In genomic region chr4:119907106-119907505, GRCm38 (mm10) we compare ENCODE assay signal across 19 mouse cellular contexts.
"Had no signal": no experiment of that assay in that cellular context is flagged by ENCODE, and none has a peak within 500 bp of the region (broad histone marks: within the 10 kb centered on the region; RNA-seq: fewer than 3 reads in every experiment).

No protein-coding gene starts in this region.

- H3K4me1 ChIP-seq: limb, embryonic 12.5 days; limb, embryonic 15.5 days had no signal

- H3K27me3 ChIP-seq: limb, embryonic 12.5 days; limb, embryonic 15.5 days; lung, embryonic 15.5 days; midbrain, embryonic 13.5 days; neural tube, embryonic 13.5 days had no signal

- H3K9ac ChIP-seq: limb, embryonic 12.5 days; limb, embryonic 15.5 days; liver, embryonic 14.5 days; lung, embryonic 15.5 days; midbrain, embryonic 13.5 days; neural tube, embryonic 13.5 days had no signal

- H3K9me3 ChIP-seq: limb, embryonic 12.5 days; limb, embryonic 15.5 days; lung, embryonic 15.5 days; megakaryocyte, embryonic 14.5 days; midbrain, embryonic 10.5 days; midbrain, embryonic 13.5 days; neural tube, embryonic 13.5 days had no signal

- H3K4me3 ChIP-seq: layer of hippocampus, adult 2 months; limb, embryonic 12.5 days; limb, embryonic 15.5 days; lung, embryonic 15.5 days; megakaryocyte, embryonic 14.5 days; midbrain, embryonic 10.5 days; midbrain, embryonic 13.5 days; myocyte; neural tube, embryonic 13.5 days had no signal

- DNase-seq: kidney, adult 2 months; left cerebral cortex, postnatal 4 days; lung, adult 18-20 months; lung, postnatal 10 days; lung, postnatal 36 days; thymus, postnatal 36 days had no signal

- H3K27ac ChIP-seq: kidney, postnatal 0 days; layer of hippocampus, adult 2 months; limb, embryonic 12.5 days; limb, embryonic 15.5 days; liver, embryonic 14.5 days; lung, embryonic 15.5 days; midbrain, embryonic 10.5 days; midbrain, embryonic 13.5 days; neural tube, embryonic 13.5 days had no signal

- ATAC-seq: midbrain, embryonic 13.5 days; midbrain, embryonic 16.5 days had no signal

- H3K36me3 ChIP-seq: limb, embryonic 12.5 days; limb, embryonic 15.5 days; lung, embryonic 15.5 days; midbrain, embryonic 10.5 days; midbrain, embryonic 13.5 days; neural tube, embryonic 13.5 days had no signal

- H3K4me2 ChIP-seq: limb, embryonic 12.5 days; limb, embryonic 15.5 days; liver, embryonic 11.5 days; lung, embryonic 15.5 days; midbrain, embryonic 13.5 days; neural tube, embryonic 13.5 days had no signal
